Mouse (Mus musculus): ENCODE results near the gene Cdkn2c. TPM values are rescaled to one million over a fixed set of nuclear protein-coding genes. Genes with fewer than 3 reads are reported as not detected.

Gene Cdkn2c
- polyA plus RNA-seq, 1 experiment from 2014 or later: 14.3 TPM

DNA sequence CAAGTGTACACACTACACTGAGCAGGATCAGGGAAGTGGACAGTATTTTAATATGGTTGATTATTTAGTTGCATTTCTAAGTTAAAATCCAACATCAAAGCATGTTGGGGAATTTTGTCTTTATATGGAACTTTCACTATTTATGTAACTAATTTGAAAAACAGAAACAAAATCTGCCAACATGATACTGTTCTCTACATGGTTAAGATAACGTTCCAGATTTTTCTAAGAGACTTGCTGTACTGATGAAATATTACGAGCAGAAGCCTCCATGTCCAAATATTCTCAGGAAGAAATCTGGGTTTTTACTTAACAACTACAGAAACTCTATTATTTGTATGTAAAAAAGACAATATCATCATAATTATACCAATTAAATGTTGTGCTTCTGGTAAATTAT, 11.3 kb downstream of the Cdkn2c start:
- Histone ChIP-seq H3K27me3 (peaks cover 34% of the 10 kb centered on the region), H3K36me3 (no peaks in the 10 kb centered on the region), H3K4me2 (replicated peaks) (no peak overlapping the region), H3K27ac (replicated peaks) (no peak overlapping the region), H3K9ac (replicated peaks) (no peak overlapping the region), H3K4me1 (peaks cover 15% of the 10 kb centered on the region), H3K9me3 (no peaks in the 10 kb centered on the region), H3K4me3 (no peak overlapping the region)
- ATAC-seq (replicated peaks): no peak
- 63% methylated on average over 2 of the region's 2 CpGs for WGBS

DNA sequence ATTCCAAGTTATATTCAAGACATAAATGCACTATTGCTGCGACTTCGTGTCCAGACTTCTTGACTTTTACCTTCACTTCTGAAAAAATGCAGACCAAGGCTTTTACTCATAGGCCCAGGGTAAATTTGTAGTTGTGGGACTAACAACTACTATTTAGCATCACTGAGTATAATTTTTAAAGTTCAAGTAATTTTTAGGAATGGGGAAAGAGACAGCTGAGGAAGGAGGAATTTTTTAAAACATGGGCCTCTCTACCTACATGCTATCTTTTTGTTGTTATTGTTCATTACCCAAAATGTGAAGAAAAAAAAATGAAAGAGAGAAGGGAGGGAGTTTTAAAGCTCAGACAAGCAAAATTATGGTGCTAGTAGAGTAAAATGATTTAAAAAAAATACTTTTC, 12.3 kb downstream of the Cdkn2c start:
- Histone ChIP-seq H3K9me3 (no peaks in the 10 kb centered on the region), H3K4me2 (replicated peaks) (no peak overlapping the region), H3K4me3 (no peak overlapping the region), H3K4me1 (peaks cover 15% of the 10 kb centered on the region), H3K36me3 (no peaks in the 10 kb centered on the region), H3K27me3 (peaks cover 27% of the 10 kb centered on the region), H3K9ac (replicated peaks) (no peak overlapping the region), H3K27ac (replicated peaks) (no peak overlapping the region)
- WGBS: 54% methylated on average over 2 of the region's 2 CpGs
- ATAC-seq (replicated peaks): no peak

GRCm38 (mm10) chr4:109653251-109653650, 13.7 kb downstream of the Cdkn2c start:
- Histone ChIP-seq H3K9me3 (no peaks in the 10 kb centered on the region), H3K27me3 (peaks cover 17% of the 10 kb centered on the region; the same call in 1 of the 2 replicates), H3K36me3 (no peaks in the 10 kb centered on the region), H3K27ac (replicated peaks) (no peak overlapping the region), H3K9ac (replicated peaks) (no peak overlapping the region), H3K4me3 (no peak overlapping the region), H3K4me2 (replicated peaks) (no peak overlapping the region), H3K4me1 (peaks cover 15% of the 10 kb centered on the region)
- no peak for ATAC-seq (replicated peaks)

DNA sequence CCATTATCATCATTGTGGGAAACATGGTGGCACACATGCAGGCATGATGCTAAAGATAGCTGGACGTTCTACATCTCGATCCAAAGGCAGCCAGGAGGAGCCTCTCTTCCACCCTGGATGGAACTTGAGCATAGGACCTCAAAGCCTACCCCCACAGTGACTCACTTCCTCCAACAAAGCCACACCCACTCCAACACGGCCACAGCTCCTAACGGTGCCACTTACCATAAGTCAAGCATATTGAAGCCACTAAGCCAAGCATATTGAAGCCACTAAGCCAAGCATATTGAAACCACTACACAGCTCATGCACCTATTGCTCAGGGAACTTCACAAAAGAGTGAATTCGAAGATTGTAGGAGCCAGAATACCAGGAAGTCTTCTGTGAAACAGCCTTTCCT, 17.7 kb downstream of the Cdkn2c start:
- Histone ChIP-seq H3K36me3 (no peaks in the 10 kb centered on the region), H3K9me3 (no peaks in the 10 kb centered on the region), H3K27me3 (peaks cover 3% of the 10 kb centered on the region; the same call in 1 of the 2 replicates), H3K4me1 (no peaks in the 10 kb centered on the region), H3K4me2 (replicated peaks) (no peak overlapping the region), H3K4me3 (no peak overlapping the region), H3K9ac (replicated peaks) (no peak overlapping the region), H3K27ac (replicated peaks) (no peak overlapping the region)
- 85% methylated on average over 5 of the region's 5 CpGs for WGBS
- no peak for ATAC-seq (replicated peaks)

DNA sequence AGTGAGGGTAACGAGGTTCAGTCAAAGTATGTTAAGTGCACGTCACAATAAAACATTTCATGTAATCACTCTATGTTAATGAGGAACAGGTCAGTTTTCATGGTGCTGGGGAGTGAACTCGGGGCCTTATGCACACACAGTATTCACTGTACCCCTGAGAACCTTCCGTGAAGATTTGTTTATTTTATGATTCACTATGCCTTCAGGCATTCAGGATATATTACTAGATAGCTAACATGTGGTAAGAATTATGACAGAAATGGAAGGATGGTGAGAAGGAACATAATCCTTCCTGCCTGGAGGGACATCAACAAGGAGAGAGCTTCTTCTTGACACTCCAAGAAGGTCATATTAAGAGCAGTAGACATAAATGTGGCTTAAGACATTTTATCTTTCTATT, 19.7 kb downstream of the Cdkn2c start:
- Histone ChIP-seq H3K27me3 (no peaks in the 10 kb centered on the region), H3K9me3 (no peaks in the 10 kb centered on the region), H3K27ac (replicated peaks) (no peak overlapping the region), H3K4me1 (no peaks in the 10 kb centered on the region), H3K9ac (replicated peaks) (no peak overlapping the region), H3K4me3 (no peak overlapping the region), H3K4me2 (replicated peaks) (no peak overlapping the region), H3K36me3 (no peaks in the 10 kb centered on the region)
- no peak for ATAC-seq (replicated peaks)
- 77% methylated on average over 4 of the region's 4 CpGs for WGBS

DNA sequence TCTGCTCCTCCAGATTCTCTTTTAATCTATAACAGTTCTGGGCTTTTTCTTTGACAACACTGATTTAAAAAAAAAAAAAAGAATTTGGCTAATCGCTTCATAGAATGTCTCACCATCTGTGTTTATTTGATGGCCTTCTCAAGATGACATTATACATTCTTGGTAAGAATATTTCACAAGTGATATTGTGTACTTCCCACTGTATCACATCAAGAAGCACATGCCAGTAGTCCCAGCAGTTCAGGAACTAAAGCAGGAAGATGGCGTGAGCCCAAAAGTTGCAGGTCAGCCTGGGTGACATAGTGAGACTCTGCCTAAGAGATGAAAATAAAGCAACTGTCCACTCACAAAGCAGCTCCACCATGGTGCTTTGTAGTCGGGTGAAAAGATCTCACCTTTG, 25.5 kb downstream of the Cdkn2c start:
- ATAC-seq (replicated peaks): no peak

DNA sequence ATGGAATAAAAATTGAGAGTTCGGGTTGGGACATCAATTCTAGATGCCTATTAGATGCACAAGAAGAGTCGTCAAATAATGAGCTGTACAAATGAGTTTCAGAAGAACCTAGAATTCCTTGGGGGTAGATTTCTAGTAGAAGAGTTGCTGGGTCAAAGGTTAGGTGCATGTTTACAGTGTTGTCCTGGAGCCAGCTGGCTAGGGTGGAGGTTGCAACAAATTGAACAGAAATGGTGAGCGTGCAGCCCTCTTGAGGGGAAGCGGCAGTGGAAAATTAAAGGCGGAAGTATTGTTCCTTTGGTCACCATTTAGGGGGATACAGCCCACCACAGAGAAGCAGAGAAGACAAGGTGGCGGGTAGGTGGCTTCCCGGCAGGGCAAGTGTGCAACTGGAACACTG, 26.8 kb downstream of the Cdkn2c start:
- ATAC-seq (replicated peaks): no peak
- WGBS: 92% methylated on average over 7 of the region's 7 CpGs
- no peaks in the 10 kb centered on the region for H3K4me1 ChIP-seq
- no peak overlapping the region for H3K4me2 ChIP-seq (replicated peaks)
- H3K36me3 ChIP-seq: no peaks in the 10 kb centered on the region
- no peaks in the 10 kb centered on the region for H3K27me3 ChIP-seq
- no peak overlapping the region for H3K9ac ChIP-seq (replicated peaks)
- H3K27ac ChIP-seq (replicated peaks): no peak overlapping the region
- no peaks in the 10 kb centered on the region for H3K9me3 ChIP-seq
- H3K4me3 ChIP-seq: no peak overlapping the region

More for the DNA sequence above, 25.5 kb downstream of the Cdkn2c start:
- Histone ChIP-seq H3K4me1 (no peaks in the 10 kb centered on the region), H3K27me3 (no peaks in the 10 kb centered on the region), H3K4me3 (no peak overlapping the region), H3K9me3 (no peaks in the 10 kb centered on the region), H3K9ac (replicated peaks) (no peak overlapping the region), H3K36me3 (no peaks in the 10 kb centered on the region), H3K27ac (replicated peaks) (no peak overlapping the region), H3K4me2 (replicated peaks) (no peak overlapping the region)
- WGBS: 76% methylated on average over 3 of the region's 3 CpGs

DNA sequence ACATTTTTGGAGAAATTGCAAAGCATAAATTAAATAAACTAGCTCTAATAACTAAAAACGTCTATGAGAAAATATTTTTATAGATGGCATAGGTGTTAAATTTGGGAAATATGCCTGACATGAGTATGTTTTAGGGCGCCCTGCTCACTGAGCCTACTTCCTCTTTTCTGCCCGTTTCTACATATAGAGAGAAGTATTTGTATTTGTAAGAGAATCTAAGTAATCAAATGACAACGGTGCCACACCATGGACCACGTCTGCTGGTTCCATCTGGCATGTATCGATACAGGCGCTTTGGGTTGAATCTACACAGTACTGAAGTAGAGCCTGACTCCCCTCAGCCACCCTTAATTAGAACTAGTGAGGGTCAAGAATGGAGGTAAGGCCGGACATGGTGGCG, 27.6 kb downstream of the Cdkn2c start:
- no peaks in the 10 kb centered on the region for H3K27me3 ChIP-seq
- no peak overlapping the region for H3K4me3 ChIP-seq
- no peak for ATAC-seq (replicated peaks)
- no peaks in the 10 kb centered on the region for H3K4me1 ChIP-seq
- no peak overlapping the region for H3K4me2 ChIP-seq (replicated peaks)
- 91% methylated on average over 9 of the region's 9 CpGs for WGBS
- no peak overlapping the region for H3K9ac ChIP-seq (replicated peaks)
- no peak overlapping the region for H3K27ac ChIP-seq (replicated peaks)
- no peaks in the 10 kb centered on the region for H3K36me3 ChIP-seq
- H3K9me3 ChIP-seq: no peaks in the 10 kb centered on the region

DNA sequence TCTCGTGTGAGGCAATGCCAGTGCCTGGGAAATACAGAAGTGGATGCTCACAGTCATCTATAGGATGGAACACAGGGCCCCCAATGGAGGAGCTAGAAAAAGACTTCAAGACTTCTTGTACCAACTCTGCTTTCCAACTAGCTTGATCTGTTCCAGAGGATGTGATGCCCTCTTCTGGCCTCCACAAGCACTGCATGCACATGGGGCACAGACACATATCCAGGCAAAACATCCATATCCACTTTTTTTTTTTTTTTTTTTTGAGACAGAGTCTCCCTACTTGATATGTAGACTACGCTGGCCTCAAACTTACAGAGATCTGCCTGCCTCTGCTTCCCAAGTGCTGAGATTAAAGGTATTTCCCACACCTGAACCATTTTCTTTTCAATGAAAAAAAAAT, 32.0 kb downstream of the Cdkn2c start:
- Histone ChIP-seq H3K36me3 (no peaks in the 10 kb centered on the region), H3K27ac (replicated peaks) (no peak overlapping the region), H3K9me3 (no peaks in the 10 kb centered on the region), H3K4me3 (no peak overlapping the region), H3K4me2 (replicated peaks) (no peak overlapping the region), H3K4me1 (no peaks in the 10 kb centered on the region), H3K9ac (replicated peaks) (no peak overlapping the region), H3K27me3 (no peaks in the 10 kb centered on the region)
- no peak for ATAC-seq (replicated peaks)
- WGBS: 95% methylated on average over 2 of the region's 2 CpGs

DNA sequence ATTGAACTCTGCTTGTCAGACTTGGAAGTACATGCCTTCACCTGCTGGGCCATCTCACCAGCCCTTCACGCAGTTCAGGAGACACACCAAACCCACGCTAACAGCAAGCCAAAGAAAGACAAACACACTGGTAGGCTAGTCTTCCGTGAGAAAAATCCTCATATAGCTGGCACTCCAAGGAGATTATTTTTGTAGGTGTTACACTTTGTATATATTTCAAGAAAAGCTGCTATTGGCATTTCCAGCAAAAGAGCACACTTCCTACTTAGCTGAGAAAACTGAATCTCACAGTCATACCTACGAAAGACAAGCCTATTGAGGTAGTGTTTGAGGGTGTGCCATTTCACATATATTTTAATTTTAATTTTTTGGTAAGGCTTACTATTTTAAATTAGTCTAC, 36.0 kb downstream of the Cdkn2c start:
- Histone ChIP-seq H3K36me3 (no peaks in the 10 kb centered on the region), H3K27me3 (no peaks in the 10 kb centered on the region), H3K4me2 (replicated peaks) (no peak overlapping the region), H3K4me3 (no peak overlapping the region), H3K4me1 (no peaks in the 10 kb centered on the region), H3K9ac (replicated peaks) (no peak overlapping the region), H3K27ac (replicated peaks) (no peak overlapping the region), H3K9me3 (no peaks in the 10 kb centered on the region)
- no peak for ATAC-seq (replicated peaks)
- 85% methylated on average over 4 of the region's 4 CpGs for WGBS

- WGBS: 78% methylated on average over 2 of the region's 2 CpGs
- no peak overlapping the region for H3K9ac ChIP-seq (replicated peaks)
- H3K4me3 ChIP-seq: no peak overlapping the region
- H3K27ac ChIP-seq (replicated peaks): no peak overlapping the region
- H3K4me2 ChIP-seq (replicated peaks): no peak overlapping the region
- H3K27me3 ChIP-seq: no peaks in the 10 kb centered on the region
- H3K9me3 ChIP-seq: no peaks in the 10 kb centered on the region
- H3K36me3 ChIP-seq: no peaks in the 10 kb centered on the region
- ATAC-seq (replicated peaks): no peak
- no peaks in the 10 kb centered on the region for H3K4me1 ChIP-seq
Observed at GRCm38 (mm10) chr4:109630215-109630614, 36.8 kb downstream of the Cdkn2c start.

DNA sequence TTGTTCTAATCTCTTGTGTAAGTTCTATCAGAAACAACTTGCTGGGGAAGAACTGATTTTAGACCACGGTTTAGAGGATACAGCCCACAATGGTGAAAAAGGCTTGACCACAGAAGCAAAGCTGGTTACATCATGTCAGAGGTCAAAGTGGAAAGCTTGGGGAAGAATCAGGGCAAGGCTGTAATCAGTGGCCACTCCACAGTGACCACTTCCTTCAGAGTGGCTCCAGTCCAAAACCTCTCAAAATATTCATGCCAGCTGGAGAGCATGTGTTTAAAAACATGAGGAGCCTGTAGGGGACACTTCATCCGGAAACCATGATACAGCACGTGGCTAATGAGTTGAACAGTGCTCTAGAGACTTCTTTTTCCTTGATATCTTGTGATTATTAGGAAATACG, 54.4 kb downstream of the Cdkn2c start:
- no peaks in the 10 kb centered on the region for H3K4me1 ChIP-seq
- no peak for ATAC-seq (replicated peaks)
- no peaks in the 10 kb centered on the region for H3K9me3 ChIP-seq
- H3K36me3 ChIP-seq: no peaks in the 10 kb centered on the region
- H3K4me3 ChIP-seq: no peak overlapping the region
- no peak overlapping the region for H3K27ac ChIP-seq (replicated peaks)
- H3K27me3 ChIP-seq: no peaks in the 10 kb centered on the region
- H3K4me2 ChIP-seq (replicated peaks): no peak overlapping the region
- WGBS: 72% methylated on average over 4 of the region's 4 CpGs
- H3K9ac ChIP-seq (replicated peaks): no peak overlapping the region
